Mouse (Mus musculus) kidney, embryonic 14.5 days (tissue): ENCODE measurements around the gene Spata2l. TPM values are rescaled to one million over a fixed set of nuclear protein-coding genes. Genes with fewer than 3 reads are reported as not detected.
"Not testable (repeated sequence)": the region's sequence is repeated elsewhere in the genome, so short reads cannot be mapped to it uniquely, and the experiment has no call there.

Source experiments
- ATAC-seq: fragments of 200-750 bp; cut with Nextera tagmentation; 2 replicates; pipeline ENCODE4 v1.8.0; 2017; ENCODE audit warnings: moderate number of reproducible peaks, mild to moderate bottlenecking, moderate TSS enrichment, moderate library complexity; ENCODE audit not compliant: low FRiP score, low TSS enrichment
- H3K27ac ChIP-seq: fragments of 300-500 bp; sonication (generic); 2 replicates; pipeline ENCODE4 v1.5.1; 2014; ENCODE audit warnings: low read depth, mild to moderate bottlenecking, low read length, moderate library complexity, mixed read lengths
- H3K27me3 ChIP-seq: fragments of 300-500 bp; sonication (generic); 2 replicates; pipeline ENCODE4 v1.6.1; 2014; ENCODE audit warnings: mild to moderate bottlenecking, low read length; ENCODE audit not compliant: control insufficient read depth, insufficient read depth
- H3K36me3 ChIP-seq: fragments of 300-500 bp; sonication (generic); 2 replicates; pipeline ENCODE4 v1.6.1; 2014; ENCODE audit warnings: low read length, mixed read lengths; ENCODE audit not compliant: control insufficient read depth, insufficient read depth
- H3K4me1 ChIP-seq: fragments of 300-500 bp; sonication (generic); 2 replicates; pipeline ENCODE4 v1.6.1; 2014; ENCODE audit warnings: low read length, mixed read lengths; ENCODE audit not compliant: control insufficient read depth, insufficient read depth
- H3K4me2 ChIP-seq: fragments of 300-500 bp; sonication (generic); replicated peaks from 2 replicates; pipeline ENCODE4 v1.6.1; 2014; ENCODE audit warnings: low read depth, mild to moderate bottlenecking, low read length
- H3K4me3 ChIP-seq: fragments of 300-500 bp; sonication (generic); 2 replicates; pipeline ENCODE4 v1.5.1; 2014; ENCODE audit warnings: mild to moderate bottlenecking, low read length
- H3K9ac ChIP-seq: fragments of 300-500 bp; sonication (generic); 2 replicates; pipeline ENCODE4 v1.6.1; 2014; ENCODE audit warnings: low read depth, mild to moderate bottlenecking, low read length, moderate library complexity
- H3K9me3 ChIP-seq: fragments of 300-500 bp; sonication (generic); 2 replicates; pipeline ENCODE4 v1.6.1; 2016; ENCODE audit warnings: low read length; ENCODE audit not compliant: control insufficient read depth
- WGBS: fragments of 180-500 bp; shearing (Covaris S2); extraction: QIAGEN DNeasy Blood & Tissue Kit; methylation state at CpG from one replicate; pipeline ENCODE4 v1.1.7; 2014; 5-methylcytosine and 5-hydroxymethylcytosine counted together
- polyA plus RNA-seq: library from polyadenylated mRNA; unstranded; fragments of >200 nt; fragmentation: Nextera tagmentation; extraction: Ambion mirVana; gene quantifications from 2 replicates; pipeline ENCODE4 v1.2.1, GENCODE M21; 2014

Spata2l gene
- polyA plus RNA-seq: 2.2 and 3.2 TPM in 2 replicates

DNA sequence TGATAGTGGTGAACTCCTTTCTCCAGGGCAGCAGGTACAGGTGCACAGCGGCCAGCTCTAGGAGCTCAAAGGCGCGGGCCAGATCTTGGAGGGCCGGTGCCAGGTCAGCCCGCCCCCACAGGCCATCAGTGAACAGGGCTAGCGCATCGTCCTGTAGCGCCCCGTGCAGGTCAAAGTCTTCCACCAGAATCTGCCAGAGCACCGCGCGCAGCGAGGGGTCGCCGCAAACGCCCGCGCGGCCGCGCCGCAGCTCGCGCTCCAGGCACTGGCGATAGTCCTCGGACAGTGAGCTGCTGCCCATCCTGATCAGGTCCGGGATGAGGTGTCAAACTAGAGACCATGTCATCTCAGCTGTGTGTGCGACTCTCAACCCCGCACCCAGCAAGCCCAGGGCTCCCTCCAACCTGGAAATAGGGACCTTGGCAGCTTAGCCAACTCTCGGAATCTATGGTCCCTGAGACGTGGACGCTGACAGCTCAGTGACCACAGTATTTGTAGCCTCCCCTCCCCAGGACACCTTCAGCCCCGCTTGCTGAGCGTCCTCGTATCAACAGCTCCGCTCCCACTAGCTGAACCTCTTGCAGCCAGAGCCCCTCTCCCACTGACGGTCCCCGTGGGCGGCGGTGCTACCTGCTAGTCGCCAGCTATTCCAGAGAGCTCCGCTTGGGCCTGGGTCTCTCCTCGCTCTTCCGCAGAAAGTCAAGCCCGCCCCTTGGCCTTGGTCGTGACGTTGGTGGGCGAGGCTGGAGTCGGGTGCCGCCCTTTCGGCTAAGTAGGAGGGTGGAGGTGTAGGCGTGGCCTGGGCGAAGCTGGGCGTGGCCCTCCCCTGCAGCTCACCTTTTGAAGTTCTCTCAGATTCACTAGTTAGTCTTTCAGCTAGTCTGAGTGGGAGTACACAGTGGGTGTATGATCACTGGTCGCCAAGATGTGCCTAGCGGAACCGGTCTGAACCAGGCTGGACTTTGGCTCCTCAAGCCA is at the start of gene Spata2l:
TSS of gene Spata2l (minus strand) at position 714 of the 978 bp plus-strand sequence.
- no peak within 1 kb of the TSS for H3K27ac ChIP-seq
- 1% methylated on average over 57 of the region's 57 CpGs for WGBS
- ATAC-seq: peak; percentile 90
- no peaks in the 10 kb centered on the region for H3K9me3 ChIP-seq
- H3K4me2 ChIP-seq: peak within 1 kb of the TSS; percentile 93
- peak within 1 kb of the TSS; percentile 59 for H3K4me3 ChIP-seq
- peak within 1 kb of the TSS; percentile 46 for H3K9ac ChIP-seq
- H3K4me1 ChIP-seq: peaks cover 13% of the 10 kb centered on the region
- H3K36me3 ChIP-seq: no peaks in the 10 kb centered on the region
- H3K27me3 ChIP-seq: peaks cover 13% of the 10 kb centered on the region

DNA sequence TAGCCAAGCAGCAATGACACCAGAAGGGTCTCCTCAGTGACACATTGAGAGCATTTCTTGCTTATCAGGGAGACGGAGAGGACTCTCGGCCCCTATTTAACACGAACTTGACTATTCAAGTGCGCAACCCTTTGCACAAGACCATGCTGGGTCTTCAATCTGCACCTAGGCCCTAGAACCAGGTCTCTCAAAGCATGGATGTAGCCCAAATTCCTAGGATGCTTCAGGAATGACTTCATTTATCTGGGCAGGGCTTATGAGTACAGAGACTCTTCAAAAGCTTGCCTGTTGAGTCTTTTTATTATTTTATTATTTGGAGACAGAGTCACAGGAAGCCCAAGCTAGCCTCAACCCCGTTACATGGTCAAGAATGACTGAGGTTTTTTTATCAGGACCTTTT is 48.5 kb upstream of the Spata2l start:
- no peak for ATAC-seq
- H3K27me3 ChIP-seq: no peaks in the 10 kb centered on the region
- H3K4me2 ChIP-seq: no peak overlapping the region
- H3K27ac ChIP-seq: no peak overlapping the region
- H3K9me3 ChIP-seq: no peaks in the 10 kb centered on the region
- peaks cover 50% of the 10 kb centered on the region for H3K36me3 ChIP-seq
- 88% methylated on average over 5 of the region's 5 CpGs for WGBS
- H3K9ac ChIP-seq: no peak overlapping the region
- no peak overlapping the region for H3K4me3 ChIP-seq
- H3K4me1 ChIP-seq: no peaks in the 10 kb centered on the region

DNA sequence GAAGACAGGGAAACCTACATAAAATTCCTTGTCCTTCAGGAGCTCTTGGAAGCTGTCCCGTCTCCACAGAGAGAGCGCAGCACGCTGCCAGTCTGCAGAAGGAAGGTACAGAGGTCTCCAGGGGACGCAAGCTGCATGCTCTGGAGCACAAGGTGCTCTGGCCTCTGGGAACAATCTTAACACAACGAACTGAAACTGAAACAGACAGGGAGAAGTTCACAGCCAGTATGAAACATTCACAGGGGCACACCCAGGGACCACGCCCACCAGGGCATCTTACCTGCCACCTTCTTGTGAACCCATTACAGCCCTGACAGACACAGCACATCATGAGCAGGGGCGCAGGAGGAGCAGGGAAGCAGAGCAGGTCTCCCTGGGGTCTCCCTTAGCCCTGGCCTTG is 48.0 kb upstream of the Spata2l start:
- H3K27me3 ChIP-seq: no peaks in the 10 kb centered on the region
- no peak for ATAC-seq
- 90% methylated on average over 7 of the region's 7 CpGs for WGBS
- H3K27ac ChIP-seq: no peak overlapping the region
- H3K4me3 ChIP-seq: no peak overlapping the region
- H3K4me2 ChIP-seq: no peak overlapping the region
- H3K9me3 ChIP-seq: no peaks in the 10 kb centered on the region
- H3K4me1 ChIP-seq: no peaks in the 10 kb centered on the region
- peaks cover 45% of the 10 kb centered on the region for H3K36me3 ChIP-seq
- H3K9ac ChIP-seq: no peak overlapping the region

DNA sequence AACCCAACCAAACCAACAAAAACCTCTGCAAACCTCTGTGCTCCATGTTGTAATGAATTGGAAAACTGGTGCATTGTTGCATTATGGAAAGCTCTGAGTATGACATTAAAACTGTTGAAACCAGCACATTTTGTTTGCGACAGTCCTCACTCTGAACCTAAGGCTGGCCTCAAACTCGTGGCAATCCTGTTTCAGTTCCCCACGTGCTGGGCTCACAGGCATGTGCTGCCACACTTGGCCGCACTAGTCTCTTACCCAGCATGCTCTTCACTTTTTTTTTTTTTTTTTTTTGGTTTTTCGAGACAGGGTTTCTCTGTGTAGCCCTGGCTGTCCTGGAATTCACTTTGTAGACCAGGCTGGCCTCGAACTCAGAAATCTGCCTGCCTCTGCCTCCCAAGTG is 47.0 kb upstream of the Spata2l start:
- not testable (repeated sequence) for H3K27me3 ChIP-seq, H3K4me1 ChIP-seq, H3K9me3 ChIP-seq, H3K27ac ChIP-seq, H3K4me3 ChIP-seq, ATAC-seq, H3K9ac ChIP-seq, H3K4me2 ChIP-seq
- 88% methylated on average over 5 of the region's 6 CpGs for WGBS
- peaks cover 35% of the 10 kb centered on the region for H3K36me3 ChIP-seq

DNA sequence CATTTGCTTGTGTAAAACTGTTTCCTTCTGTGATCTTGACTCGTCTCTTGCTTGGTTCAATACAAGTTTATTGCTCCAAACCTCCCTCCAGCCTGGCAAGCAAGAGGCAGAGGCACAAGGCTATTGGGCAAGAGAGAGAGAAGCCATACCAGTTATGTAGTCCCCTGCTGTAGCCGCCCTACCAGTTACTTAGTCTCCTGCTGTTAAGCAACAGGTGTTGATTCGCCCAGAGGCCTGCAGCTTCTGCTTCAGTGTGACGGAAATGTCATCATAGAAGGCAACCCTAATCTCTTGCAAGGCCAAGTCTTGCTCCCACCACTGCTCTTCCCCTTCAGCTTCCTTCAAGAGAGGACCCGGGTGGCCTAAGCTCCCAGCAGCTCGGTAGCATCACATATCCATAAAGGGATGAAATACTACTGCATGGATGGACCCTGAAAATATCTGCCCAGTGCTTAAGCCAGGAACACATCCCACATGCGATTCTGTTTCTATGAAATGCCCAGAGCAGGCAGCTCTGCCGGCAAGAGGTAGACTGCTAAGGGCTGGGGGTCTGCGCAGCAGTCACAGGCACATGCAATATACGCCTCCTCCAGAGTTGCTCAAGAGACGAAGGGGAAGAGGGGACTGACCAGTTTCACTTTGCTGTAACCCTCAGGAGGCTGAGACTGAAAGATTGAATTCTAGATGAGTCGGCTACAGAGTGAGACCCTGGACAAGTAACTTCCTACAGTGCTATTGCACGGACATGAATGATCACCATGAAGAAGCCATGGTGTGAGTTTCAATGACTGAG is 44.5 kb upstream of the Spata2l start:
- no peak overlapping the region for H3K27ac ChIP-seq
- H3K9ac ChIP-seq: no peak overlapping the region
- H3K36me3 ChIP-seq: peaks cover 34% of the 10 kb centered on the region
- no peak overlapping the region for H3K4me2 ChIP-seq
- no peaks in the 10 kb centered on the region for H3K27me3 ChIP-seq
- H3K4me3 ChIP-seq: no peak overlapping the region
- H3K9me3 ChIP-seq: no peaks in the 10 kb centered on the region
- ATAC-seq: no peak
- WGBS: 85% methylated on average over 13 of the region's 13 CpGs
- no peaks in the 10 kb centered on the region for H3K4me1 ChIP-seq

DNA sequence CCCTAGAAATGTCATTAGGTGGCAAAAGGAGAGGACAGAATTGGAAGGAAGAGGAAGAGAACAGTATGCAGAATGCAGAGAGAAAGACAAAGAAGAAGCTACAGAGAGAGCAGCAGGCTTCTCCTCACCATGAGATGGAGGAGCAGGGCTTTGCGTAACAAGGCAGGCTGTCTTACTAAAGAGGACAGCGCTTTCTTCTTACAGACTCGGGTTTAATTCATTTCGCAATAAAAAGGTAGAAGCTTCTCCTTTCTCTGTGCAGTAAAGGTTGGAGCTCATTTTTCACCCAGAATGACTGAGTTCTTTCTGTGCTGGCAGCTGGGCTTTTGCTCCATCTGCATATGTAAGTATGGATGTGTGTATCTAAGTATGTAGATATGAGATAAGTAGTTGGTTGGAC is 43.8 kb upstream of the Spata2l start:
- no peak overlapping the region for H3K4me3 ChIP-seq
- no peaks in the 10 kb centered on the region for H3K27me3 ChIP-seq
- H3K9me3 ChIP-seq: no peaks in the 10 kb centered on the region
- H3K4me2 ChIP-seq: no peak overlapping the region
- H3K36me3 ChIP-seq: peaks cover 35% of the 10 kb centered on the region
- no peak overlapping the region for H3K9ac ChIP-seq
- no peaks in the 10 kb centered on the region for H3K4me1 ChIP-seq
- WGBS: 95% methylated on average over 4 of the region's 4 CpGs
- ATAC-seq: no peak
- no peak overlapping the region for H3K27ac ChIP-seq

DNA sequence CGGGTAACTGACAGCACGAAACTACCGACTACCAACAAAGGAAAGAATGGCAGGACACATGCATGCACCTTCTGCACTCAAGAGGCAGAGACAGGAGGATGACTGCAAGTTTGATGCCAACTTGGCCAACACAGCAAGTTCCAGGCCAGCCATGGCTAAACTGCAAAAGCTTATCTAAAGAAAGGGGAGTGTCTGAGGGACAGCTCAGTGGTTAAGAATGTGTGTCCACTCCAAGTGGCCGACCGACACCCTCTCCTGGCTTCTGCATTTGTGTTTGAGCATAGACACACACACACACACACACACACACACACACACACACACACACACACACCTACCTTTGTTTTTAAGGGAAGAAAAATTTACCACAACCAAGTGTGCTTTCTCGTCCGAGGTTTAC is 42.4 kb upstream of the Spata2l start:
- Histone ChIP-seq H3K27ac (no peak overlapping the region), H3K4me2 (no peak overlapping the region), H3K36me3 (peaks cover 48% of the 10 kb centered on the region), H3K4me3 (no peak overlapping the region), H3K9me3 (no peaks in the 10 kb centered on the region), H3K4me1 (no peaks in the 10 kb centered on the region), H3K9ac (no peak overlapping the region), H3K27me3 (no peaks in the 10 kb centered on the region)
- no peak for ATAC-seq
- 82% methylated on average over 7 of the region's 7 CpGs for WGBS

DNA sequence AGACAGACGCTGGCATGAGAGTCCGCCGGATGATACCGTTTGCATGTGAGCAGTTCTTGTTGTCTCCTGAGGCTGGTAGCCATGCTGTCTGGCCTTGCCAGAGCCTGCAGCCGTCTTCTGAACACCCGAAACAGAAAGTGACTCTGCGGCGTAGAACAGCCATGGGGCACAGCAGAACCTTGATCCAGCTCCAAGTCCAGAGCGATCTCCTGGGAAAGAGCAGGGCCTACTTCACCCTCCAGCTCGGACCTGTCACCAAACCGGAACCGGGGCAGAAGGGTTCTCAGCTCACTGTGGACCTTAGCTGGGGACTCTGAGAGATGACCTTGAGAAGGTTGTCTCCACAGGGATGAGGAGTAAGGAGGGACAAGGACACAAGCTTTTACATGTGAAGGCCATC is 39.1 kb upstream of the Spata2l start:
- Histone ChIP-seq H3K4me3 (no peak overlapping the region), H3K9me3 (no peaks in the 10 kb centered on the region), H3K4me1 (no peaks in the 10 kb centered on the region), H3K4me2 (no peak overlapping the region), H3K36me3 (peaks cover 40% of the 10 kb centered on the region), H3K27me3 (no peaks in the 10 kb centered on the region), H3K27ac (no peak overlapping the region), H3K9ac (no peak overlapping the region)
- ATAC-seq: no peak
- 95% methylated on average over 12 of the region's 12 CpGs for WGBS

DNA sequence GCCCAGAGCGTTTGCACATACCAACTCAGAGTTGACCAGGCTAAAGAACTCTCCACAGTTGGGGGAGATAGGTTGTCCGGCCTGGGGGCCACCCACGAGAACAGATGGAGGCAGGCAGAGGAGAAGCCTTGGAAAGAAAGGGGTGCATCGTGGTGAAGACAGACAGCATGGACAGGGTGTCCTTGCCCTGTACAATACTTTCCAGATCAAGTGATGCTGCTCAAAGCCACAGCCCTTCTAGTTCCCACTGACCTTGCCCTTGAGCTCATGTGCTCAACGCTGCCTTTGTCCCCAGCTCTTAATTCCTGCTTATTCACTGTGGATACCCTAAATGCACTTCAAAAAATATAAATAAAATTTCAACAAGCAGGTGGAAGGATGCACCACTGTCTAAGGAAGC is 38.4 kb upstream of the Spata2l start:
- no peak for ATAC-seq
- H3K4me2 ChIP-seq: no peak overlapping the region
- H3K4me3 ChIP-seq: no peak overlapping the region
- no peak overlapping the region for H3K9ac ChIP-seq
- no peaks in the 10 kb centered on the region for H3K9me3 ChIP-seq
- peaks cover 43% of the 10 kb centered on the region for H3K36me3 ChIP-seq
- H3K27ac ChIP-seq: no peak overlapping the region
- no peaks in the 10 kb centered on the region for H3K27me3 ChIP-seq
- H3K4me1 ChIP-seq: no peaks in the 10 kb centered on the region
- 85% methylated on average over 5 of the region's 5 CpGs for WGBS
